Mouse (Mus musculus) liver, adult 2 months (tissue): ENCODE results near the gene Pcare.

Experiments
- CTCF ChIP-seq: fragments of 200-500 bp; IDR thresholded peaks from 2 replicates; pipeline ENCODE4 v1.5.1; 2011; ENCODE audit warnings: low read depth, low read length, control low read depth
- POLR2A ChIP-seq: fragments of 200-500 bp; IDR thresholded peaks from 2 replicates; pipeline ENCODE4 v1.6.1; 2011; ENCODE audit warnings: low read length, control low read depth; ENCODE audit not compliant: insufficient read depth; ENCODE audit errors: extremely low read depth

GRCm38 (mm10) chr17:71717881-71718625 lies 34.6 kb downstream of the Pcare start:
- TF ChIP-seq POLR2A (no peak), CTCF (no peak)
